Mouse (Mus musculus) neural tube, embryonic 10.5 days (tissue): ENCODE results near the gene Supt4a.

Experiments used
- DNase-seq: peaks from one replicate; pipeline ENCODE4 v3.0.0-alpha.2; 2017; ENCODE audit warnings: low spot score; ENCODE audit errors: extremely low spot score

Gene Supt4a

GRCm38 (mm10) chr11:87737175-87737740, at the start of gene Supt4a:
Supt4a (plus strand) TSS chr11:87737552.
- peak; percentile 96 for DNase-seq

GRCm38 (mm10) chr11:87688478-87689203, 48.7 kb upstream of the Supt4a start:
- DNase-seq, result no peak

- no peak for DNase-seq
Observed at GRCm38 (mm10) chr11:87689402-87689808, 47.9 kb upstream of the Supt4a start.

- no peak for DNase-seq
Observed at GRCm38 (mm10) chr11:87690054-87690740, 47.2 kb upstream of the Supt4a start.

- DNase-seq, result no peak
Observed at GRCm38 (mm10) chr11:87697131-87697682, 40.1 kb upstream of the Supt4a start.

- DNase-seq, result no peak
Observed at GRCm38 (mm10) chr11:87698126-87698525, 39.2 kb upstream of the Supt4a start.

GRCm38 (mm10) chr11:87701108-87701507, 36.2 kb upstream of the Supt4a start:
- DNase-seq, result no peak

- DNase-seq, result no peak
Observed at GRCm38 (mm10) chr11:87701877-87702620, 35.3 kb upstream of the Supt4a start.

GRCm38 (mm10) chr11:87703654-87704053, 33.7 kb upstream of the Supt4a start:
- no peak for DNase-seq

- no peak for DNase-seq
Observed at GRCm38 (mm10) chr11:87704289-87704688, 33.1 kb upstream of the Supt4a start.

- DNase-seq, result no peak
Observed at GRCm38 (mm10) chr11:87707570-87707969, 29.8 kb upstream of the Supt4a start.

- no peak for DNase-seq
Observed at GRCm38 (mm10) chr11:87708979-87709378, 28.4 kb upstream of the Supt4a start.

- peak; percentile 53 for DNase-seq
Observed at GRCm38 (mm10) chr11:87709513-87710261, 27.7 kb upstream of the Supt4a start.

GRCm38 (mm10) chr11:87710262-87710615, 27.1 kb upstream of the Supt4a start:
- DNase-seq, result no peak

- no peak for DNase-seq
Observed at GRCm38 (mm10) chr11:87712188-87712587, 25.2 kb upstream of the Supt4a start.

- no peak for DNase-seq
Observed at GRCm38 (mm10) chr11:87715999-87716398, 21.4 kb upstream of the Supt4a start.

GRCm38 (mm10) chr11:87719526-87719925, 17.8 kb upstream of the Supt4a start:
- DNase-seq, result no peak

- no peak for DNase-seq
Observed at GRCm38 (mm10) chr11:87720324-87720723, 17.0 kb upstream of the Supt4a start.

- no peak for DNase-seq
Observed at GRCm38 (mm10) chr11:87720839-87721238, 16.5 kb upstream of the Supt4a start.

- DNase-seq, result no peak
Observed at GRCm38 (mm10) chr11:87722168-87722567, 15.2 kb upstream of the Supt4a start.

GRCm38 (mm10) chr11:87722891-87723290, 14.5 kb upstream of the Supt4a start:
- DNase-seq, result no peak
